Mouse (Mus musculus) T-helper 1 cell (primary cell): ENCODE measurements around the gene Fibin.

Source experiments
- in situ Hi-C: fragments of 300-600 bp; cut with MboI, MseI; formaldehyde crosslinking; loops from one replicate; pipeline ENCODE4 v1.15.1; 2025; ENCODE audit warnings: high pct_unique_total_duplicates

The Fibin gene

DNA sequence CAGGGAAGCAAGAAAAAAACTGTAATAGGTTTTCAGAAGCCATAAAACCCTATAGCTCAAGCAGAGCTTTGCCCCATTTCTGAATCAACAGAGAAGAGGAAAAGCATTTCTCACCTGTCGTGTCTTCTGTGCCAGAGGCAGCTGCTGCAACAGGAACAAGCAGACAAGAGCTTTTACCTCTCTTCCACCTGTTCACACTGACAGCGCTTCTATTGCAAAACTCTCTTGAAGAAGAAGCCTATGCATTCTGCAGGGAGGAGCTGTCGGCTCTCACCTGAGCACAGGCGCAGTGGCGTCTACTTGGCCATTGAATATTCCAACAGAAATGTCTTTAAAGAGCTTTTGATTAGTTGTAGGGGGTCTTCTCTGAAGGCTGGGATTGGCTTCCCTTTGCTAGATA is 48.9 kb downstream of the Fibin start:
- in situ Hi-C loops = no loop called here

DNA sequence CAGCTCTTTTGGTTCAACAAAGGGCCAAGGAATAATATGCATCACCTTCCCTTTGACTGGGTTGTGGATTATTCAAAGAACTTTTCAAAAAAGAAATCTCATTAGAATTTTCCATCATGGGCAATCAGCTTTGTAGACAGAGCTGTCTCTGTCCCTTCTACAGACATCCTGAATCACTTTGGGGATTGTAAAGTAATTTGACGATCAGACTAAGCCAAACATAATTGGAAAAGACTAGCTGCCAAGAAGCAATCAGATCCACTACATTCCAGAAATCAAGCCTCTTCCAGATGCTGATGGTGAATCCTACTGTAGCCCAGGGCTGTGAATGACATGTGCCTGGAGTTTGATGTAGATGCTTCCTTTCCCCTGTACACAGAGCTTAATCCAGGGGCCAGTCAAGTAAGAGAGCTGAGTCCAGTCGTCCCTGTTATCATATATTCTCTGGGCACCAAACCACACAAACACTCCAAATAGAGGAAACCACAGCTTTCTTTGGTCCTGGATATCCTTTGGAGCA is 49.6 kb downstream of the Fibin start:
- in situ Hi-C loops = no loop called here
